Mouse (Mus musculus): Measurements from ENCODE around the gene Plau. TPM values are rescaled to one million over a fixed set of nuclear protein-coding genes. Genes with fewer than 3 reads are reported as not detected.
A peak's percentile ranks its signal among the peaks of the same experiment; 100 is the strongest.

The Plau gene
- polyA plus RNA-seq (2015; fragmentation: Nextera tagmentation; extraction: Ambion mirVana) = 21.7 and 21.8 TPM in 2 replicates

DNA sequence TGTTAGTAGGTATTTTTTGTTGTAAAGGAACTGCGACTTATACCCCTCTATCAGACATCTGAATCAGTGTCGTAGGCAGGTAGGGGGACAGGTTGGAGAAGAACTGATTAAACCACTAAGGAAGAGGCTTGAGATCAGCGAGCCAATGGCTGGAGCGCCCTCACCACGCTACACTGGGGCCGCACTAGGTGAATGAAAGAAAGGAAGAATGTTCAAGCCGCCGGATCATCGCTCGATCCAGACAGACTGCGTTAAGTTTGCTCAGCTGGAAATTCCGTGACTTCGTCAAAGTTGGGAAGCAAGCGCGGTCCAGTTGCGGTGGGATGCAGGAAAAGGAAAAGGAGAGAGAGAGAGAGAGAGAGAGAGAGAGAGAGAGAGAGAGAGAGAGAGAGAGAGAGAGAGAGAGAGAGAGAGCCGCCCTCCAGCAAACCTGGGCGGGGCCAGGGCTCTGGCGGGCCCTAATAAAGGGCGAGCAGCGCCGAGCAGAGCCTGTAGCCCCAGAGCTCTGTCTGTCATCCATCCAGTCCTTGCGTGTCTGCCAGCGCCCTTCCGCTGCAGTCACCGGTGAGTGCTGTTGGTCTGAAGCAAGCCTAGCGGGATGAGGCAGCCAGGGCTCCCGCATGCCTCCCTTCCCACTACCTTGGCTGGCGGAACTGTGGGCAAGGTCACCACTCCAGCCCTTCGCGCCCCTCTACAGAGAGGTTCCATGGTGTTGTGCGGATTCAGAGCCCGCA is at the start of gene Plau:
Gene Plau, plus strand, starts transcription at position 490 of the 734 bp plus-strand sequence.
- Histone ChIP-seq H3K9me3 (ENCODE audit: low read length) (no peaks in the 10 kb centered on the region), H3K4me3 (ENCODE audit: low read length) (peak within 1 kb of the TSS; percentile 64), H3K36me3 (ENCODE audit: insufficient read depth, low read length) (no peaks in the 10 kb centered on the region), H3K9ac (replicated peaks; ENCODE audit: low read length) (peak within 1 kb of the TSS; percentile 76), H3K27ac (ENCODE audit: low read length) (peak within 1 kb of the TSS; percentile 57; the same call in 1 of the 2 replicates), H3K4me1 (ENCODE audit: insufficient read depth, low read length) (peaks cover 11% of the 10 kb centered on the region; the same call in 1 of the 2 replicates), H3K27me3 (ENCODE audit: insufficient read depth, low read length) (no peaks in the 10 kb centered on the region), H3K4me2 (replicated peaks; ENCODE audit: low read depth, low read length) (peak within 1 kb of the TSS; percentile 87)
- peak; percentile 95 for ATAC-seq (ENCODE audit: low FRiP score, low TSS enrichment)
- WGBS = under 1% methylated on average over 32 of the region's 33 CpGs

DNA sequence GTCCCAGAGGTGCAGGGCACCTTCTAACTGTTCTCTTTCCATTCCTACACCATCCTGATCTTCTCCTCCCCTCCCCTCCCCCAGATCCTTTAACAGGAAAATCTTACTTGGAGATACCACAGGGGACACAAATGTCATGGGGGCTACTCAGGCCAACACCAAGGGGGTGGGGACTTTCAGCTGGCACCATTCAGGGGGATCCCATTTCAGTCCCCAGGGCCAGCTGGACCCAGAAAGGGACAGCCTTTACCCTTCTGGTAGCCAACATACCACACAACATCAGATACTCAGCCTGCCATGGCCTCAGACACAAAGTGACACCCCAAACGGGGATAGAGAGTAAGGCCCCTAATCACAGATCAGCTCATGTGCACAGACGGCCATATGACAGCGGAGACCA is 48.3 kb upstream of the Plau start:
- ATAC-seq (ENCODE audit: low FRiP score, low TSS enrichment) = no peak
- Histone ChIP-seq H3K9ac (replicated peaks; ENCODE audit: low read length) (no peak overlapping the region), H3K4me1 (ENCODE audit: insufficient read depth, low read length) (peaks cover 43% of the 10 kb centered on the region), H3K4me3 (ENCODE audit: low read length) (no peak overlapping the region), H3K27me3 (ENCODE audit: insufficient read depth, low read length) (no peaks in the 10 kb centered on the region), H3K27ac (ENCODE audit: low read length) (no peak overlapping the region), H3K9me3 (ENCODE audit: low read length) (no peaks in the 10 kb centered on the region), H3K4me2 (replicated peaks; ENCODE audit: low read depth, low read length) (no peak overlapping the region), H3K36me3 (ENCODE audit: insufficient read depth, low read length) (peaks cover 49% of the 10 kb centered on the region)
- WGBS = 89% methylated on average over 3 of the region's 3 CpGs

DNA sequence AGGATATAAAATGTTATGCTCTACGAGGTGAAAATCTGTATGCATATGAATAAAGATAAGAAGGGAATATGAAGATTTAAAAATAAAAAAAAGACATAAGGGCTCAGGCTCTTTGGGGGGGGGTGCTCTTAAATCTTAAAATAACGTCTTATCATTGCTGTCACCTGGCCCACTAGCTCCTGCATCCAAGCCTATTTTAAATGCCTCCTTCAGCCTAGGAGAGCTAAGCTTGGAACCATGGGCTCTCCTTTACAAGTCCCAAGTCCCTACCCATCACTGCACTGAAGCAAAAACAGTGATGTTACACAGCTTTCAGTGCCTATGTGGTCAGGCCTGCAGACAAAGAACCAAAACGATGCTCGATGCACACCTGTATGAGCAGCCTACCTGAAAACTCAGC is 46.9 kb upstream of the Plau start:
- H3K27me3 ChIP-seq (ENCODE audit: insufficient read depth, low read length) = no peaks in the 10 kb centered on the region
- peaks cover 41% of the 10 kb centered on the region for H3K4me1 ChIP-seq (ENCODE audit: insufficient read depth, low read length)
- no peak overlapping the region for H3K9ac ChIP-seq (replicated peaks; ENCODE audit: low read length)
- ATAC-seq (ENCODE audit: low FRiP score, low TSS enrichment) = no peak
- H3K4me3 ChIP-seq (ENCODE audit: low read length) = no peak overlapping the region
- WGBS = 91% methylated on average over 4 of the region's 4 CpGs
- H3K4me2 ChIP-seq (replicated peaks; ENCODE audit: low read depth, low read length) = no peak overlapping the region
- no peak overlapping the region for H3K27ac ChIP-seq (ENCODE audit: low read length)
- H3K9me3 ChIP-seq (ENCODE audit: low read length) = no peaks in the 10 kb centered on the region
- H3K36me3 ChIP-seq (ENCODE audit: insufficient read depth, low read length) = peaks cover 35% of the 10 kb centered on the region

DNA sequence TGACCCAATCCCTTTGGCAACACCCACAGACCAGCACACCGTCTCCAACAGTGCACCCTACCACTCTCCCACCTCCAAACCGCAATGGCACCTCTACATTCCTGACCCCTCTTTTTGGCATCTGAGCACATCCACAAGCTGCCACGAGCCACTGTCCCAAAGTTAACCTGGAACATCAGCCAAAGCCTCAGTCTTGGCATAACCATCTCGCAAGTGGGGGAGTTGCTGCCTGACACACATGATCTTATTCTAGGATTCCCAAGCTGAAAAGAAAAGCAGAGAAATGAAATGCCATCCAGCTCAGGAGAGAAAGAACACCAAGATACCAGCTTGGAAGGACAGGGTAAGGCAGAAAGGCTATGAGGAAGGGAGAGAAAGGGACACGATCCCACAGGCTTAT is 46.0 kb upstream of the Plau start:
- no peak for ATAC-seq (ENCODE audit: low FRiP score, low TSS enrichment)

DNA sequence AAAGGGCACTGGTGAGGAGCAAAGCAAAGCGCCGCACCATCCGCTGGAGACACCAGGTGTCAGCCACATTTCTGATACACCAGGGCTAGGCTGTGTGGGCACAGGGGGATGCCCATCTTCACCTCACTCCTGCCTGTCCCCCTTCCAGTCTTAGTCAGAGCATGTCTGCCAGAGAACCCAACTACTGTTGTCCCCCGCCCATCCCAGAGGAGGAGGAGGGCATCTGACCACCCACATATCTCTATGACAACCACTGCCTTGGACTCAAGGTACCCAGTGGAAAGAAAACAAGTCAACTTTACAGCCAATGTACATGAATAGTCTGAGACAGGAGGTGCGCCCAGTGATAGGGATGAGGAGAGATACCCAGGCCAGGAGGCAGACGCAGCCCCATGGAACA is 45.5 kb upstream of the Plau start:
- H3K9ac ChIP-seq (replicated peaks; ENCODE audit: low read length) = no peak overlapping the region
- H3K4me3 ChIP-seq (ENCODE audit: low read length) = no peak overlapping the region
- H3K27ac ChIP-seq (ENCODE audit: low read length) = no peak overlapping the region
- no peak overlapping the region for H3K4me2 ChIP-seq (replicated peaks; ENCODE audit: low read depth, low read length)
- peaks cover 40% of the 10 kb centered on the region for H3K4me1 ChIP-seq (ENCODE audit: insufficient read depth, low read length)
- ATAC-seq (ENCODE audit: low FRiP score, low TSS enrichment) = no peak
- peaks cover 34% of the 10 kb centered on the region for H3K36me3 ChIP-seq (ENCODE audit: insufficient read depth, low read length)
- no peaks in the 10 kb centered on the region for H3K27me3 ChIP-seq (ENCODE audit: insufficient read depth, low read length)
- 88% methylated on average over 6 of the region's 6 CpGs for WGBS
- H3K9me3 ChIP-seq (ENCODE audit: low read length) = no peaks in the 10 kb centered on the region

More for the DNA sequence above, 46.0 kb upstream of the Plau start:
- Histone ChIP-seq H3K9me3 (ENCODE audit: low read length) (no peaks in the 10 kb centered on the region), H3K9ac (replicated peaks; ENCODE audit: low read length) (no peak overlapping the region), H3K4me3 (ENCODE audit: low read length) (no peak overlapping the region), H3K4me1 (ENCODE audit: insufficient read depth, low read length) (peaks cover 40% of the 10 kb centered on the region), H3K36me3 (ENCODE audit: insufficient read depth, low read length) (peaks cover 34% of the 10 kb centered on the region), H3K27ac (ENCODE audit: low read length) (no peak overlapping the region), H3K27me3 (ENCODE audit: insufficient read depth, low read length) (no peaks in the 10 kb centered on the region), H3K4me2 (replicated peaks; ENCODE audit: low read depth, low read length) (no peak overlapping the region)
- 92% methylated on average over 5 of the region's 5 CpGs for WGBS

DNA sequence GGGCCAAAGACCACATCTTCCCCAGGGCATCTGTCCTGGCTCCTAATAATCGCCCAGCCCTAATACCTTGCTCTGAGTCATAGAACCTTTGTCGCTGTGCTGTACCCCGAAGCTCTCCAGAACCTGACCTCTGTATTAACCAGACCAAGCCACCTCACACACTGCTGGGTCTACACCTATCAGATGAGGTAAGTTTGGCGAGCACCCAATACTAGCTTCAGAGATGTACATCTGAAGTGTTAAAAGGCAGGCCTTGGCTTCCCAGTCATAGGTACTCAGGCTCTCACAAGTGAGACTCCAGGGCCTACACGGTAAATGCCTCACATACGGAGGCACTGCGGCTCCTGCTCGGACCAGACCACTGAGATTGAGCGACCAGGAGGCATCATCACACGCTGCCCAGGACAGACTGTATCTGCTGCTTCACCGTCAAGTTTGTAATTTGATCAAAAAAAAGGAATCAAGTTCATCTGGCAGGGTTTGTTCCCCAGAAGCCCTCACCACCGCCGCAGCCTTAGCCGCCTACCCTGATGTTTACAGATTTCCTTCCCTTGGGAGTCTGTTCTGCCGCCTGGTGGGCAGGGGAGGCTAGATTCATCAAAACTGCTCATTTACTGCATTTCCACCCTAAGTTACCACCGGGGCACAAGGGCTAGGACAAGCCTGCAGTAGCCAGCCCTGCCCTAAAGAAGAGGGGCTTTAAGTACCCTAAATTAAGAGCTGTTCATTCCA is 44.8 kb upstream of the Plau start:
- no peak overlapping the region for H3K4me3 ChIP-seq (ENCODE audit: low read length)
- H3K27me3 ChIP-seq (ENCODE audit: insufficient read depth, low read length) = no peaks in the 10 kb centered on the region
- no peaks in the 10 kb centered on the region for H3K9me3 ChIP-seq (ENCODE audit: low read length)
- no peak overlapping the region for H3K9ac ChIP-seq (replicated peaks; ENCODE audit: low read length)
- H3K4me2 ChIP-seq (replicated peaks; ENCODE audit: low read depth, low read length) = no peak overlapping the region
- peaks cover 31% of the 10 kb centered on the region for H3K36me3 ChIP-seq (ENCODE audit: insufficient read depth, low read length)
- H3K27ac ChIP-seq (ENCODE audit: low read length) = no peak overlapping the region
- peaks cover 34% of the 10 kb centered on the region for H3K4me1 ChIP-seq (ENCODE audit: insufficient read depth, low read length)
- WGBS = 80% methylated on average over 16 of the region's 16 CpGs
- ATAC-seq (ENCODE audit: low FRiP score, low TSS enrichment) = no peak

DNA sequence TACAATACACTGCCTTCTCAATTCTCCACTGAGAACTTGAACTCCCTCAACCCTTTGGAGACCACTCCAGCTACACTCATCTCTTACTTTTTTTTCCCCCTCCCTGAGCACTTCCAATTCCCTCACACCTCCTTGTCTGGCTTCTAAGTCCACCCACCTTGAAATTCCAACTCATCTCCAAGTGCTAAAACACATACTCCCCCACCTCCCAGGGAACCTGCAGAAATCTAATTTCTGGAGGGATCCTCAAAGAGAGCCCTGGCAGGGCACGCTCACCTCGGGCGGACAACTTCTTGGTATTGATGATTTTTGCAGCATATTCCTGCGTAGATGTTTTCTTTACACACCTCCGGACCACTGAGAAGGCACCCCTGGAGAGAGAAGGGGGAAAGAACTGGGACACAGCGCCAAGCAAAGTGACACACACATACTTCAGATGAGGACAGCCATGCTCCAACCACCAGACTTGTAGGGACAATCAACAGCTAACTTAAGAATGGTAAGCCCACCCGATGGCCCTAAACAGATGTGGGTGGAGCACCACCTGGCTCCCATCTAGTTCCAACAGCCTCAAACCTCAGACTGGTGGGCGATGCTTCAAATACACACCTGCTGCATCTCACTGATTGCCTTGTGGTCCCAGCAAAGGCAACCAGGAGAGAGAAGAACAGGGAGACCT is 44.1 kb upstream of the Plau start:
- peaks cover 29% of the 10 kb centered on the region for H3K36me3 ChIP-seq (ENCODE audit: insufficient read depth, low read length)
- H3K4me1 ChIP-seq (ENCODE audit: insufficient read depth, low read length) = peaks cover 29% of the 10 kb centered on the region
- H3K27ac ChIP-seq (ENCODE audit: low read length) = no peak overlapping the region
- H3K9ac ChIP-seq (replicated peaks; ENCODE audit: low read length) = peak overlapping the region; percentile 84
- H3K9me3 ChIP-seq (ENCODE audit: low read length) = no peaks in the 10 kb centered on the region
- no peaks in the 10 kb centered on the region for H3K27me3 ChIP-seq (ENCODE audit: insufficient read depth, low read length)
- ATAC-seq (ENCODE audit: low FRiP score, low TSS enrichment) = no peak
- H3K4me3 ChIP-seq (ENCODE audit: low read length) = peak overlapping the region; percentile 84
- peak overlapping the region; percentile 98 for H3K4me2 ChIP-seq (replicated peaks; ENCODE audit: low read depth, low read length)
- 69% methylated on average over 8 of the region's 8 CpGs for WGBS

DNA sequence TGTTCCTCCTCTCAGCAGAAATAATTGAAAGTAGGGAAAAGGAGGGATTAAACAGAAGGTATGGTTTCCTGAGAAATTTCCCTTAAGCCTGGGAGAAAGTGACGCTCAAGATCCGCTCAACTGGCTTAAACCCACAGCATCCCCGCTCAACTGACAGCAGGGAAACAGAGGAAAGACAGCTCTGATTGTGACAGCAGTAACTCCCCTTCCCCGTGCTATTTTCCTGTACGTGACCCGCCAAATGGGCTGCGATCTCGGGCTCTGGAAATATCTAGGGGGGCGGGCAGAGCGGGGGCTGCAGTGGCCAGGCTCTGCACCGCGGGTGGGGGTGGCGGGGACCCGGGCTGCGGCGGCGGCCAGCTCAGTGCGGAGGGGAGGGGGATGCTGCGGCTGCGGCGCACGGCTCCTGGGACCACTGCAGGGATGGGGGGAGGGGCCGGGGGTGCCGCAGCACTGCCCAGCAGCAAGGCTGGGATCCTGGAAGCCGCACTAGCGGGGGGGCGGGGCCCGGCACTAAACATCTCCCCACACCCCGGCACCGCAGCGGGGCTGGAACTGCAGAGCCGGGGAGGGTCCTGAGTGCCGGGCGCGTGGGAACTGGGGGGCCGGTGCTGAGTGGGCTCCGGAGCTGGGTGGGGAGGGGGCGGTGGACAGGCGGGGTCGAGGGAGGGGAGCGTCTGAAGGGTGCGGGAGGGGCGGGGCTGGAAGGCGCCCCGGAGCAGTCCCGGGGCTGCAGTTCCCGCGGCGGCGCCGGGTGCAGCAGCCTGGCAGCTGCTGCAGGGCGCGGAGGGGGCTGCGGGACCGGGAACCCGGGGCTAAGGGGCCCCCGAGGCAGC is 43.3 kb upstream of the Plau start:
- H3K36me3 ChIP-seq (ENCODE audit: insufficient read depth, low read length) = peaks cover 29% of the 10 kb centered on the region
- peak; percentile 57 for ATAC-seq (ENCODE audit: low FRiP score, low TSS enrichment)
- under 1% methylated on average over 31 of the region's 57 CpGs for WGBS
- H3K4me3 ChIP-seq (ENCODE audit: low read length) = peak overlapping the region; percentile 84
- peak overlapping the region; percentile 98 for H3K4me2 ChIP-seq (replicated peaks; ENCODE audit: low read depth, low read length)
- H3K27me3 ChIP-seq (ENCODE audit: insufficient read depth, low read length) = no peaks in the 10 kb centered on the region
- no peaks in the 10 kb centered on the region for H3K9me3 ChIP-seq (ENCODE audit: low read length)
- H3K9ac ChIP-seq (replicated peaks; ENCODE audit: low read length) = peak overlapping the region; percentile 84
- H3K27ac ChIP-seq (ENCODE audit: low read length) = peak overlapping the region; percentile 66; the same call in 1 of the 2 replicates
- H3K4me1 ChIP-seq (ENCODE audit: insufficient read depth, low read length) = peaks cover 26% of the 10 kb centered on the region

Measured in kidney, embryonic 16.5 days (tissue).